Mouse (Mus musculus) stomach, embryonic 16.5 days (tissue): ENCODE measurements around the gene Rap1gap. TPM values are rescaled to one million over a fixed set of nuclear protein-coding genes. Genes with fewer than 3 reads are reported as not detected.
A peak's percentile ranks its signal among the peaks of the same experiment; 100 is the strongest.

Experiments used
- ATAC-seq: fragments of 200-750 bp; cut with Nextera tagmentation; 2 replicates; pipeline ENCODE4 v1.8.0; 2017; ENCODE audit warnings: moderate number of reproducible peaks, moderate TSS enrichment; ENCODE audit not compliant: insufficient read depth, low FRiP score
- H3K27ac ChIP-seq: fragments of 300-500 bp; sonication (generic); 2 replicates; pipeline ENCODE4 v1.5.1; 2014; ENCODE audit warnings: low read length
- H3K27me3 ChIP-seq: fragments of 300-500 bp; sonication (generic); 2 replicates; pipeline ENCODE4 v1.6.1; 2014; ENCODE audit warnings: low read length, control low read depth, mixed read lengths; ENCODE audit not compliant: control insufficient read depth, insufficient read depth
- H3K36me3 ChIP-seq: fragments of 300-500 bp; sonication (generic); 2 replicates; pipeline ENCODE4 v1.6.1; 2014; ENCODE audit warnings: low read length; ENCODE audit not compliant: control insufficient read depth, insufficient read depth
- H3K4me1 ChIP-seq: fragments of 300-500 bp; sonication (generic); 2 replicates; pipeline ENCODE4 v1.6.1; 2014; ENCODE audit warnings: low read length, control low read depth, mixed read lengths; ENCODE audit not compliant: control insufficient read depth, insufficient read depth
- H3K4me2 ChIP-seq: fragments of 300-500 bp; sonication (generic); 2 replicates; pipeline ENCODE4 v1.6.1; 2014; ENCODE audit warnings: low read depth, low read length, mixed read lengths
- H3K4me3 ChIP-seq: fragments of 300-500 bp; sonication (generic); replicated peaks from 2 replicates; pipeline ENCODE4 v1.5.1; 2014; ENCODE audit warnings: mild to moderate bottlenecking, low read length
- H3K9ac ChIP-seq: fragments of 300-500 bp; sonication (generic); 2 replicates; pipeline ENCODE4 v1.6.1; 2014; ENCODE audit warnings: low read length
- H3K9me3 ChIP-seq: fragments of 300-500 bp; sonication (generic); replicated peaks from 2 replicates; pipeline ENCODE4 v1.6.1; 2016; ENCODE audit warnings: low read length, control low read depth; ENCODE audit not compliant: control insufficient read depth
- WGBS: fragments of 180-500 bp; shearing (Covaris S2); extraction: QIAGEN DNeasy Blood & Tissue Kit; methylation state at CpG from one replicate; pipeline ENCODE4 v1.1.7; 2014; 5-methylcytosine and 5-hydroxymethylcytosine counted together
- polyA plus RNA-seq: library from polyadenylated mRNA; unstranded; fragments of >200 nt; fragmentation: Nextera tagmentation; extraction: Ambion mirVana; gene quantifications from 2 replicates; pipeline ENCODE4 v1.2.1, GENCODE M21; 2015

Gene Rap1gap
- polyA plus RNA-seq, 1 experiment from 2014 or later, result 58.1 TPM

- H3K27me3 ChIP-seq, result peaks cover 14% of the 10 kb centered on the region
- peaks cover 11% of the 10 kb centered on the region for H3K4me1 ChIP-seq
- H3K36me3 ChIP-seq, result no peaks in the 10 kb centered on the region
- WGBS, result 67% methylated on average over 5 of the region's 5 CpGs
- no peak for ATAC-seq
- H3K4me2 ChIP-seq, result no peak overlapping the region
- no peaks in the 10 kb centered on the region for H3K9me3 ChIP-seq
- no peak overlapping the region for H3K4me3 ChIP-seq
- no peak overlapping the region for H3K27ac ChIP-seq
- no peak overlapping the region for H3K9ac ChIP-seq
Observed at GRCm38 (mm10) chr4:137733459-137733858, 68.9 kb downstream of the Rap1gap start.

GRCm38 (mm10) chr4:137736220-137736701 is 71.7 kb downstream of the Rap1gap start:
- Histone ChIP-seq H3K36me3 (no peaks in the 10 kb centered on the region), H3K4me2 (no peak overlapping the region), H3K27ac (no peak overlapping the region), H3K9ac (no peak overlapping the region), H3K4me3 (no peak overlapping the region), H3K9me3 (no peaks in the 10 kb centered on the region), H3K4me1 (peaks cover 6% of the 10 kb centered on the region), H3K27me3 (peaks cover 3% of the 10 kb centered on the region; the same call in 1 of the 2 replicates)
- no peak; the same call in 1 of the 2 replicates for ATAC-seq
- WGBS, result 34% methylated on average over 11 of the region's 11 CpGs

GRCm38 (mm10) chr4:137737760-137738159 is 73.2 kb downstream of the Rap1gap start:
- Histone ChIP-seq H3K4me3 (no peak overlapping the region), H3K4me2 (no peak overlapping the region), H3K36me3 (no peaks in the 10 kb centered on the region), H3K27ac (no peak overlapping the region), H3K4me1 (peaks cover 6% of the 10 kb centered on the region), H3K27me3 (no peaks in the 10 kb centered on the region), H3K9me3 (no peaks in the 10 kb centered on the region), H3K9ac (no peak overlapping the region)
- no peak for ATAC-seq
- WGBS, result 60% methylated on average over 3 of the region's 3 CpGs

- Histone ChIP-seq H3K36me3 (no peaks in the 10 kb centered on the region), H3K9ac (no peak overlapping the region), H3K27ac (no peak overlapping the region), H3K9me3 (no peaks in the 10 kb centered on the region), H3K4me3 (no peak overlapping the region), H3K27me3 (no peaks in the 10 kb centered on the region), H3K4me1 (peaks cover 6% of the 10 kb centered on the region), H3K4me2 (no peak overlapping the region)
- 48% methylated on average over 9 of the region's 9 CpGs for WGBS
- peak; percentile 52; the same call in 1 of the 2 replicates for ATAC-seq
Observed at GRCm38 (mm10) chr4:137739151-137739923, 74.8 kb downstream of the Rap1gap start.

GRCm38 (mm10) chr4:137740350-137740749 is 75.8 kb downstream of the Rap1gap start:
- Histone ChIP-seq H3K4me3 (no peak overlapping the region), H3K27me3 (no peaks in the 10 kb centered on the region), H3K9ac (no peak overlapping the region), H3K36me3 (no peaks in the 10 kb centered on the region), H3K9me3 (no peaks in the 10 kb centered on the region), H3K4me1 (peaks cover 6% of the 10 kb centered on the region), H3K4me2 (no peak overlapping the region), H3K27ac (no peak overlapping the region)
- ATAC-seq, result no peak
- WGBS, result 81% methylated on average over 7 of the region's 7 CpGs

- ATAC-seq, result no peak
- no peaks in the 10 kb centered on the region for H3K27me3 ChIP-seq
- no peaks in the 10 kb centered on the region for H3K36me3 ChIP-seq
Observed at GRCm38 (mm10) chr4:137743791-137744190, 79.3 kb downstream of the Rap1gap start.

GRCm38 (mm10) chr4:137744433-137744918 is 80.0 kb downstream of the Rap1gap start:
- Histone ChIP-seq H3K36me3 (no peaks in the 10 kb centered on the region), H3K9me3 (no peaks in the 10 kb centered on the region), H3K4me3 (no peak overlapping the region), H3K4me1 (no peaks in the 10 kb centered on the region), H3K9ac (no peak overlapping the region), H3K27ac (no peak overlapping the region), H3K4me2 (no peak overlapping the region), H3K27me3 (no peaks in the 10 kb centered on the region)
- WGBS, result 64% methylated on average over 13 of the region's 13 CpGs
- ATAC-seq, result no peak

More at GRCm38 (mm10) chr4:137743791-137744190, 79.3 kb downstream of the Rap1gap start:
- Histone ChIP-seq H3K27ac (no peak overlapping the region), H3K4me2 (no peak overlapping the region), H3K9me3 (no peaks in the 10 kb centered on the region), H3K4me1 (no peaks in the 10 kb centered on the region), H3K4me3 (no peak overlapping the region), H3K9ac (no peak overlapping the region)
- WGBS, result 63% methylated on average over 7 of the region's 7 CpGs

GRCm38 (mm10) chr4:137747091-137747490 is 82.6 kb downstream of the Rap1gap start:
- Histone ChIP-seq H3K4me3 (no peak overlapping the region), H3K9ac (no peak overlapping the region), H3K36me3 (no peaks in the 10 kb centered on the region), H3K27me3 (no peaks in the 10 kb centered on the region), H3K4me1 (peaks cover 14% of the 10 kb centered on the region), H3K27ac (no peak overlapping the region), H3K4me2 (no peak overlapping the region), H3K9me3 (no peaks in the 10 kb centered on the region)
- 85% methylated on average over 9 of the region's 9 CpGs for WGBS
- no peak for ATAC-seq

GRCm38 (mm10) chr4:137747590-137747989 is 83.1 kb downstream of the Rap1gap start:
- Histone ChIP-seq H3K27me3 (no peaks in the 10 kb centered on the region), H3K36me3 (no peaks in the 10 kb centered on the region), H3K4me2 (no peak overlapping the region), H3K9me3 (no peaks in the 10 kb centered on the region), H3K27ac (no peak overlapping the region), H3K4me1 (peaks cover 19% of the 10 kb centered on the region), H3K4me3 (no peak overlapping the region), H3K9ac (no peak overlapping the region)
- 64% methylated on average over 5 of the region's 5 CpGs for WGBS
- ATAC-seq, result no peak
